Mouse (Mus musculus) liver, embryonic 14 days (tissue): ENCODE measurements around the gene Clec3b. TPM values are rescaled to one million over a fixed set of nuclear protein-coding genes. Genes with fewer than 3 reads are reported as not detected.

Experiments used
- polyA plus RNA-seq: library from polyadenylated mRNA; depleted of rRNA; stranded (reverse); fragments of >200 nt; gene quantifications from 2 replicates; pipeline ENCODE4 v1.2.3, GENCODE M21; 2012; rRNA removed

The Clec3b gene
- polyA plus RNA-seq, result 0.13 and 0.26 TPM in 2 replicates

DNA sequence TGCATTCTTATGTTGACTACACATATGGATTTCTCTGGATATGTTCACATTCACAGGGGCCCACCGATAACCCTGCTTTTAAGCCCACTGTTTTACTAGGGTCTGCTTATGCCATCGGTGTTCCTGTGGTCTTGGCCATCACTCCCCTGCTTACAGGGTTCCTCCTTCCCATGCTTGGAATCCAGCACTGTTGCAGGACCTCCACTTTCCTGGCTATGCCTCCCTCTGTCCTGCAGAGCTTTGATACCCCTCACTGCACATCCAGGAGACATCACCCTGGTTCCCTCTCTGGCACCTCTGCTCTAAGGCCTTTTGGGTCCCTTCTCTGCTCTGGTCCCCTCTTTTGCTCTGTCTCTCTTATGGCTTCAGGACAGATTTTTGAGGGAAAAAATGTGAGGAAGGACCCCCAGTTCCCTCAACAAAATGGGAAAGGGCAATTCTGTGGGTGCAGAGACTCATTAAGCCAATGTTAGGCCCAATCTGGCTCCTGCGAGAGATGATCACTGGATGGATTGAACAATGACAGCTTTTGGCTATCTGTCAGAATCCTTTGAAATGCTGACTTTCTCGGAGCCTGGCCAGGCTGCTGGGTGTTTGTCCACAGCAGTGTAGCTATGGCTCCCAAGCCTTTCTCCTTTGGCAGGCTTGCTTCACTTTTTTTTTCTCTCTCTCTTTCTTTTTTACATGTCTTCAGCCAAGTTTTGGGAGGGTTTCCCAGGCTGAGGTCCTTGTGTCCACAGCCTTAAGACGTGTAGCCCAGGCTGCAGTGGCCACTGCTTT is at the start of gene Clec3b:
Clec3b (plus strand) TSS at position 706 of the 780 bp plus-strand sequence.

DNA sequence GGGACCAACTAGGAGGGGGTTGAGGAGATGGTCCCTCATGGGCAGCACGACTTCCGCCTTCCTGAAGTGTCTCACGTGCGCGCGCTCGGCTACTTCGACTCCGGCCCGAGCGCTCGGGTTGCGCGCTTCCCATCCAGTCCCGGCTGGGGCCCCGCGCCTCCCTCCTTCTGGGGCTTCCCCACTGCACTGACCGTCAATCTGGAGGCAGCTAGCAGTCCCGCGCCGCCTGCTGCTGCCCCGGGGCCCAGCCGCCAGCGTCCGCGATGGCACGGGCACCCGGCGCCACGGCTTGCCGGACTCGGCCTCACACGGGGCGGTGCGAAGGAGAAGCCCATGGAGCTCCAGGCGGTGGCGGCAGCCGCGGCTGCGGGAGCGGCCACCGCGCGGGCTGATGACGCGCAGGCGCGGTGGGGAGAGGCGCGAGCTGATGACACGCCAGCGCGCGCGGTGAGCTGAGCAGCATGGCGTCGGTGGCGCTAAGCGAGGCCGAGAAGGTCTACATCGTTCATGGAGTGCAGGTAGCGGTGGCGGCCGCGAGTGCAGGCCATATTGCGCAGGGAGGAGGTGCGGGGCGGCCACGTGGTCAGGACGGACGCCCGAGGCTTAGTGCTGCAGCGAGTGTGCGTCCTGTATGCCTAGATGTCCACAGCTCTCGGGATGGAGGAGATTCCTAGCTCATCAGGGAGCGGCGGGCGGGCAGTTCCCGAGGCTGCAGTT is 37.8 kb upstream of the Clec3b start, which contains the start of the genes Zdhhc3 and Exosc7:
Zdhhc3 (minus strand) TSS at position 401 of the 717 bp plus-strand sequence.
Exosc7 (plus strand) TSS at position 411 of the 717 bp plus-strand sequence.

Other genes with a start within 250 kb of the Clec3b start
- gene Zfp105, start 227.9 kb upstream of the Clec3b start, polyA plus RNA-seq, result 1.2 and 1.3 TPM in 2 replicates
- 10.2 and 10.8 TPM in 2 replicates for gene 1110059G10Rik, start 199.9 kb upstream of the Clec3b start, polyA plus RNA-seq
- 46.4 and 54.2 TPM in 2 replicates for gene Kif15, start 199.9 kb upstream of the Clec3b start, polyA plus RNA-seq
- gene Tmem42, start 129.6 kb upstream of the Clec3b start, polyA plus RNA-seq, result 3.5 and 3.8 TPM in 2 replicates
- 0.01 and 0.02 TPM in 2 replicates for gene Tgm4, start 116.2 kb upstream of the Clec3b start, polyA plus RNA-seq
- gene Zdhhc3, start 37.7 kb upstream of the Clec3b start, polyA plus RNA-seq, result 15.9 and 20.0 TPM in 2 replicates
- gene Exosc7, start 37.7 kb upstream of the Clec3b start, polyA plus RNA-seq, result 85.2 and 87.4 TPM in 2 replicates
- gene Cdcp1, start 65.1 kb downstream of the Clec3b start, polyA plus RNA-seq, result 0.32 and 0.33 TPM in 2 replicates
- 2.4 TPM in 2 replicates for gene Tmem158, start 109.8 kb downstream of the Clec3b start, polyA plus RNA-seq
- gene Lars2, start 216.0 kb downstream of the Clec3b start, polyA plus RNA-seq, result 214 and 294 TPM in 2 replicates